ENCODE assay signal across 7 mouse cellular contexts in the genomic region with DNA sequence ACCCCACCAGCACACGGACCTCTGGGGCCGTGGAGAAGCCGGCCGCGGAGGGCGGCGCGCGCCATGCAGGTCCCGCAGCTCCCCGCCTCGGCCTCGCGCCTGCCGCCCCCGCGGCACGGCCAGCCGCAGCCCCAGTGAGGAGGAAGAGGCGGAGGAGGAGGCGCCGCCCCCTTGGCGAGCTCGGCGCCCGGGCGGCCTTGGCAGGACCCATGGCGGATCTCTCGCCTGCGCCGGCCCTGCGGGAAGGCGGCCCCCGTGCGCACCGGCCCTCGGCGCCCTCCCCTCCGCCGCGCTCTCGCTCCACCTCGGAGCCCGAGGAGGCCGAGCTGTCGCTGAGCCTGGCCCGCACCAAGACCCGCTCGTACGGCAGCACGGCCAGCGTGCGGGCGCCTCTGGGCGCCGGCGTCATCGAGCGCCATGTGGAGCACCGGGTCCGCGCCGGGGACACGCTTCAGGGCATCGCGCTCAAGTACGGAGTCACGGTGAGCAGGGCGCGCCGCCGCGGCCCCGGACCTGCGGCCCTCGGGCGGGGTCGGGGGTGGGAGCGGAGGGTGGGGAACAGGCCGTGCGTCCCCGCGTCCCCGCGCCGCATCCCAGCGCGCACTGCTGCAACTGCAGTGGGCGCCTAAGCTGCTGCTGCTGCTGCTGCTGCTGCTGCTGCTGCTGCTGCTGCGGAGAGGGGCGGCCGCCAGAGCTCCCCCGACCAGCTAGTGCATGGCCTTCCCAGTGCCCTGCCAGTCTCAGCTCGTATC. TPM values are rescaled to one million over a fixed set of nuclear protein-coding genes. Genes with fewer than 3 reads are reported as not detected.
DNase-seq lines count a peak whose midpoint lies in the region; ATAC-seq lines count a peak whose summit lies in the region.

Gene Lysmd2 (plus strand): TSS at position 186 of the 752 bp plus-strand sequence.

- ATAC-seq in inflammation-experienced regulatory T-cells, adult 6 months = peak; percentile 72
- peak; percentile 52; the same call in 1 of the 2 replicates for ATAC-seq in megakaryocyte-erythroid progenitor cell, adult 5-6 weeks (replicated peaks; ENCODE audit: low FRiP score, low TSS enrichment, poor library complexity, severe bottlenecking)

- peak; percentile 62 for DNase-seq in adrenal gland, adult 8-10 months
- peak; percentile 64 for DNase-seq in embryo, embryonic 10 days (ENCODE audit: low spot score)
- DNase-seq in gastrocnemius, postnatal 25 days = peak; percentile 82
- peak; percentile 42 to 68 for DNase-seq in left cerebral cortex, postnatal 14 days (ENCODE audit: low spot score in 2 of 2)
- DNase-seq in skeletal muscle tissue, adult 2 months (ENCODE audit: low read depth, low spot score) = peak; percentile 71

- intact Hi-C loops in left cerebral cortex, postnatal 14 days (cut with DNase I) = no loop called here

RNA-seq across cellular contexts. Expression of gene Lysmd2, which starts in this region (rescaled TPM):
- 10 to 100 TPM; 12.8 to 20.1 (median 17.1) TPM for total RNA-seq in adrenal gland, adult 8-10 months (2022)
- total RNA-seq in gastrocnemius, postnatal 25 days (2021) = 1 to 10 TPM; 4.9 to 7.3 TPM
- polyA plus RNA-seq in inflammation-experienced regulatory T-cells, adult 6 months (2017; shearing (Covaris generic)) = 1 to 10 TPM; 4.9 to 6.1 (median 5.9) TPM
- total RNA-seq in left cerebral cortex, postnatal 14 days (2021) = 10 to 100 TPM; 60.1 to 63.1 TPM
- total RNA-seq in megakaryocyte-erythroid progenitor cell, adult 5-6 weeks (2014; fragmentation: Nextera tagmentation) = 1.9 and 3.5 TPM in 2 replicates
- 0.33 and 2.4 TPM in 2 replicates for total RNA-seq in megakaryocyte-erythroid progenitor cell, adult 5-6 weeks (2017)

Comparison
In these comparisons a context has a peak if more than half of its experiments do, and no peak if none do; other contexts are left out.
1. Peak in every context shown above with its lines: DNase-seq and ATAC-seq.